Mouse (Mus musculus) lung, postnatal 0 days (tissue): ENCODE data around the gene Fbp2.

Source experiments
- CTCF ChIP-seq: IDR thresholded peaks from 2 replicates; pipeline ENCODE4 v1.5.1; 2016; ENCODE audit warnings: antibody characterized with exemption, mild to moderate bottlenecking
- EP300 ChIP-seq: IDR thresholded peaks from 2 replicates; pipeline ENCODE4 v1.6.1; 2016; ENCODE audit warnings: antibody characterized with exemption, mild to moderate bottlenecking, control low read depth

DNA sequence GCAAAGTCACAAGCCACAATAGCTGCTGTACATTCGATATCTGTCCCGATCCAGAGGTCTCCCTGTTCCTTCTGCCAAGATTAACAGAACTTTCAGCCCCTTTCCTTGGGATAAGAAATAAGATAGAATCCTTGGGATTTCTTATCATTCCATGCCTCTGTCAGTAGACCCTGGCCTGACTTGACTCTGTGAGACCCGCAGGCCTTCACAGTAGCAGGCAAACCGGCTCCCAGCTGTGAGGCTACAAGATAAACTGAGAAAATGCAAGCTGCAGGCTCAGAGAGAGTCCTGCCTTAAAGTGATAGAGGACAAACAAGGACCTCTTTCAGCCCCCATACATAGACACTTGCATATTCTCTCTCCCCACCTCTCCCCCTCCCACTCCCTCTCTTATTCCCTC lies 24.9 kb downstream of the Fbp2 start:
- TF ChIP-seq CTCF = no peak
- TF ChIP-seq EP300 = no peak
